Mouse (Mus musculus) embryonic stem cell, embryonic (primary cell): ENCODE results near the gene Rab6a.

ENCODE experiments used
- CTCF ChIA-PET, 4 experiments: fragments of 300-600 bp in 2 of 4; fragments of 350-600 bp in 2 of 4; sonication (Branson Sonifier 250); formaldehyde crosslinking; loops; one replicate each; lab custom pipeline; 2022; ENCODE audit warnings: inconsistent platforms in 2 of 4; lab: Charles Lee
- POLR2A ChIA-PET, 4 experiments: fragments of 300-600 bp in 2 of 4; fragments of 350-600 bp in 2 of 4; sonication (Branson Sonifier 250); formaldehyde crosslinking; loops; one replicate each; lab custom pipeline; 2022; ENCODE audit warnings: antibody characterized with exemption in 4 of 4, inconsistent platforms in 1 of 4; lab: Charles Lee

Gene Rab6a

DNA sequence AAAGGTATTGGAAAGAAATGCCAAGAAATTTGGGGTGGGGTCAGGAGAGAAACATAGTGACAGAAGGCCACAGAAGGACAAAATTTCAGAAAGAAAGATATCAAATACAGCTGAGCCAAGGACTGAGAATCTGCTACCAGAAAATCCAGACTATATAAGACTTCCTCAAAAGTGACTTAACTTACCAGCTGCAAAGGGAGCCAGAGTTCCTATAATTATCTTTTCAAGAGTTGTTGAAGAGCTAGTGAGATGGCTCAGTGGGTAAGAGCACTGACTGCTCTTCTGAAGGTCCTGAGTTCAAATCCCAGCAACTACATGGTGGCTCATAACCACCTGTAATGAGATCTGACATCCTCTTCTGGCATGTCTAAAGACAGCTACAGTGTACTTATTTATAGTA lies 13.9 kb upstream of the Rab6a start:
- ChIA-PET CTCF (no interaction called here), POLR2A (interaction anchor here in 3 of 4 experiments (0.6 to 1.9 kb wide), 6 partner anchors 11 to 84 kb away, joined by 3 to 5 read pairs (median 4); partner anchors contain the start of gene Rab6a (in 1 of the 3))

DNA sequence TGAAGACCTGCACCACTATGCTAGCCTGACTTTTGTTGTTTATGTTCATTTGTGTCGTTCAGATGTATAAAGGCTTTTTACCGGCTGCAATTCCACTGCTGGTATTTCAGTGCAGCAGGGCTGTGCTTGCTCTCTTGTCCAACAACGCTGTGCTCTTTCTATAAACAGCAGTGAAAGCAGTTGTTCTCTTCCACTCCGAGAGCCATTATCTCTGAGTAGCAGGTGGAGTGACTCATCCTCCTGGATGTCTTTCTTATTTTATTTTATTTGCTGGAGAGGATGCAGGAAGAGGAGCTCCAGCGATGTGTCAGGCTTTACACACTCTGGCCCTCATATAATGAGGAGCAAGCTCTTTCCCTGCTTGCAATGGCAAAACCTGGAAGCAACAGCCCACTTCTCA lies 7.0 kb upstream of the Rab6a start:
- ChIA-PET CTCF (interaction anchor here in 2 of 4 experiments (0.6 to 1.6 kb wide), 5 partner anchors 63 to 908 kb away, joined by 3 to 4 read pairs (median 3); no protein-coding TSS in a partner anchor), POLR2A (interaction anchor here (0.6 to 1.8 kb wide), 8 partner anchors 9 to 267 kb away, joined by 3 to 10 read pairs (median 6); no protein-coding TSS in a partner anchor)

DNA sequence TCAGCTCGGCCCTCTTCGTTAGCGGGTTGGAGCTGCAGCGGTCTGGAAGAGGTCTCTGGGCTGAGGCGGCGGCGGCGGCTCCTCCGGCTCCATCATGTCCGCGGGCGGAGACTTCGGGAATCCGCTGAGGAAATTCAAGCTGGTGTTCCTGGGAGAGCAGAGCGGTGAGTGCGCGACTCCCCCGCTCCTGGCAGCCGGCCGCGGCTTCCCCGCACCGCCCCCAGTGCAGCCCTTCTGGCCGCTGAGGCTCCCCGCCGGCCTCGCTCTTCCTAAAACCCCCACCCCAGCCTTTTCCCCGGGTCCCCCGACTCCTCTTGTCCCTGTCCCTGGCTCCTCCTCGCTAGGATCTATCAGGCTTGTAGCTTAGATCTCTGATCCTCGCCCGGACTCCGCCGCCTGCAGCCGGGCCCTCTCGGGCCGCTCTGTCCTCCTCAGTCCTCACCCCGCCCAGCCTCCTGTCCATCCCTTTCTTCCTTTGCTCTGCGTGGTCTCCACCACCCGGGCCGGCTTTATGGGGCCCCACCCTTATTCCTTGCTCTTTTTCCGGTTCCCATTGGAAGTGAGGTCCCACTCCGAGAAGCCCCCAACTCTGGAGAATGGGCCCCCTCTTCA lies 1.0 kb downstream of the Rab6a start, which contains the start of gene Mrpl48:
Mrpl48 (minus strand) TSS at position 172 of the 612 bp plus-strand sequence.
- ChIA-PET CTCF (interaction anchor here in 1 of 4 experiments (0.6 kb wide), 1 partner anchor 316 kb away, joined by 3 read pairs; no protein-coding TSS in a partner anchor), POLR2A (interaction anchor here (0.8 to 5.5 kb wide), 24 partner anchors 10 to 114 kb away, joined by 3 to 23 read pairs (median 4); partner anchors contain the start of genes Coa4 (in 2 of the 4) and Fam168a (in 1 of the 4))

DNA sequence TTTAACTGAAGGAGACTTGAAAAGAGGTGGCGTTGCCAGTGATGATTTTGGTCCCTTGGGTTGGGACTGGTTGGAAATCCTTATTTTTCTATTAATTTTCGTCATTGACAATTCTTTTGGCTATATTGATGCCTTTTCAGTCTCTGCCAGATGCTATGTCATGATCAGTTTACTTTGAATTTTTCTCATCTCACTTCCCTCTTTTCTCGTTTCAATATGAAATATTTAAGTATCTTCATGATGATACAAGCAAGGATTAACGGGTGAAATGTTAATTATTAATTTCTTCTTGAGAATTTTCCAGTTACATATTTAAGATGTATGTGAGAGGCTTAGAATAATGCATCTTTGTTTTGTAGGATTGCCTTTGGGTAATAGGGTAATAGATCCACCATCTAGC lies 1.7 kb downstream of the Rab6a start:
- POLR2A ChIA-PET, result interaction anchor here in 2 of 4 experiments (0.8 to 5.5 kb wide), 15 partner anchors 9 to 95 kb away, joined by 3 to 23 read pairs (median 4); partner anchors contain the start of gene Coa4 (in 1 of the 2)
- CTCF ChIA-PET, result interaction anchor here in 1 of 4 experiments (0.6 kb wide), 1 partner anchor 317 kb away, joined by 3 read pairs; no protein-coding TSS in a partner anchor

DNA sequence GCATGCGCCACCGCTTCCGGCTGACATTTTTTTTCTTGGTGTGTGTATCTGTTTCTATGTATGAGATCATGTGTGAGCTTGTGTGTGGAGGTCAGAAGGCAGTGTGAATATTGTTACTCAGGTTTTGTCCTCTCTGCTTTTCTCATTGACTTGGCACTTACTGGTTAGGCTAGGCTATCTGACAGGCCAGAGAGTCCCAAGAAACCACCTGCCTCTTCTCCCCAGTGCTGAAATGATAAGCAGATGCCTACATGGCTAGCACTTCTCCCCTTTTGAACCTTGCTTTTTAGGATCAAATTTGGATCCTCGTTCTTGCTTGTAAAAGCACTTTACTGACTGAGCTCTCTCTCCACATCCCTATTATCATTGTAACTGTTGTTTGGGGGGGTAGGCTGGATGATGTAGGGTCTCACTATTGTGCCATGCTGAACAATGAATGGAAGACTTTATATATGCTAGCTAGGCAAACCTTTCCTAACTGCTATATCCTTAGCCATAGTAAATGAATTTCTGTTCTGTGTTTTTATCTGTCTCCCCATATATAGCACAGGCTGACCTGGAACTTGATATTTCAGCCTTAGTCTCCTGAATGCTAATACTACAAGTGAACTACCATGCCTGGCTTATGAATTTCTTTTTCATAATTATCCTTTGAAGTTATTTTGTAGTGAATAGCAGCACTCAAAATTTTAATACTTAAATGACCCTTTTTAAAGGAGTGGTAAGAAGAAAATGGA lies 9.1 kb downstream of the Rab6a start:
- CTCF ChIA-PET, result interaction anchor here in 1 of 4 experiments (0.7 to 1.4 kb wide), 2 partner anchors 96 to 121 kb away, joined by 3 read pairs; no protein-coding TSS in a partner anchor
- POLR2A ChIA-PET, result interaction anchor here in 1 of 4 experiments (0.6 to 1.0 kb wide), 3 partner anchors 74 to 328 kb away, joined by 3 to 5 read pairs (median 3); no protein-coding TSS in a partner anchor

DNA sequence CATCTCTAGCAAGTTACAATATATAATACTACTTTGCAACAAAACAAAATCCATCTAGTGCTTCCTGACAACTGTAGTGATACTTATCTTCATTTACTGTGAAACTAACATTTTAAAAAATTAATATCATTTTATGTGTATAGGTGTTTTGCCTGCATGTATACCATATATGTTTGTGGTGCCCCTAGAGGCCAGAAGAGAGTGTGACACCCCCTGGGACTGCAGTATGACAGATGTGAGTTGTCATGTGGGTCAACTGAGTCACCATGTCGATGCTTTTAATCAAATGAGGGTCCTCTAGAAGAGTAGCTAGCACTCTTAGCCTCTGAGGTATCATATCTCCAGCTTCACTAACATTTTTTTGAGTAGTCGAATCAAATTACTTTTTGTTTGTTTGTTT lies 15.1 kb downstream of the Rab6a start:
- CTCF ChIA-PET, result interaction anchor here (0.7 to 2.3 kb wide), 13 partner anchors 12 to 264 kb away, joined by 3 to 10 read pairs (median 4); partner anchors contain the start of gene Rab6a (in 1 of the 4)
- POLR2A ChIA-PET, result interaction anchor here in 2 of 4 experiments (1.0 to 1.7 kb wide), 9 partner anchors 9 to 118 kb away, joined by 3 to 8 read pairs (median 4); partner anchors contain the start of genes Mrpl48 (in 2 of the 2) and Rab6a (in 2 of the 2)

DNA sequence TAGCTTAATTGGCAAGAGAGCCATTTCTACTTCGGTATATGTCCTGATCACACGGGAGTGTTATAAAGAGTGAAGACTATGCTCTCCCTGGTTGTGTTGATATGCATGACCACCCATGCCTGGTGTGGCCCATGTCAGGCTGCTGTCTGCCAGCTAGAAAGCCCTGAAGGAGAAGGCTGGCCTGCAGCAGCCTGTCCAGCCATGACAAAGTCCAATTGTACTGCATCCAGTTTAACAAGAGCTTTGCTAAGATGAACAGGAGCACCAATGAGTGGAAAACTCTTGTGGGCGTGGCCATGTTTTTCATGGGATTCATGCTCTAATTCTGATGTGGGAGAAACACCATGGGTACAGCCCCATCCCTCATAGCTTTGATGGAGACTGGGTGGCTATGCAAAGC lies 17.3 kb downstream of the Rab6a start:
- CTCF ChIA-PET, result interaction anchor here in 3 of 4 experiments (0.6 to 1.9 kb wide), 4 partner anchors 60 to 664 kb away, joined by 3 to 5 read pairs (median 4); no protein-coding TSS in a partner anchor
- POLR2A ChIA-PET, result interaction anchor here in 3 of 4 experiments (0.5 to 2.5 kb wide), 10 partner anchors 13 to 93 kb away, joined by 3 to 5 read pairs (median 4); partner anchors contain the start of genes Mrpl48 (in 1 of the 3) and Rab6a (in 1 of the 3)

DNA sequence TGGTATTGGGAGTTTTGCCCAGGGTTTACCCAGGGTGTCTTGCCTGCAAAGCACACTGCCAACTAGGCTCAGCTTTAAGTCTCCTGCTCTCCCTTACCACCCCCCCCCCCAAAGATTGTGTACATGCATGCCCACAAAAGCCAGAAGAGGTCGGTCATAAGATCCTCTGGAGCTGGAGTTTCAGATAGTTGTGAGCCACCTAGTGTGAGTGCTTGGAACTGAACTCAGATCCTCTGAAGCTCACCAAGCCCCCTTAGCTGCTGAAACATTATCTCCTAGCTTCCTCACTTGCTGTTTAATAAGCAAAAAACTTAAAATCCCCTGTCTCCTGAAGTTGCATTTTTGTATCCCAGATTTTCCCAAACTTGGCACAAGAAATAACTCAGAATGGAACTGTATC lies 30.4 kb downstream of the Rab6a start:
- CTCF ChIA-PET, result interaction anchor here (0.6 to 2.7 kb wide), 19 partner anchors 13 to 1076 kb away, joined by 3 to 18 read pairs (median 4); partner anchors contain the start of gene Plekhb1 (in 1 of the 4)
- POLR2A ChIA-PET, result interaction anchor here (0.6 to 1.7 kb wide), 21 partner anchors 11 to 408 kb away, joined by 3 to 10 read pairs (median 4); partner anchors contain the start of genes Rab6a (in 2 of the 4), Dnajb13 (in 1 of the 4), Mrpl48 (in 1 of the 4) and Plekhb1 (in 1 of the 4)

DNA sequence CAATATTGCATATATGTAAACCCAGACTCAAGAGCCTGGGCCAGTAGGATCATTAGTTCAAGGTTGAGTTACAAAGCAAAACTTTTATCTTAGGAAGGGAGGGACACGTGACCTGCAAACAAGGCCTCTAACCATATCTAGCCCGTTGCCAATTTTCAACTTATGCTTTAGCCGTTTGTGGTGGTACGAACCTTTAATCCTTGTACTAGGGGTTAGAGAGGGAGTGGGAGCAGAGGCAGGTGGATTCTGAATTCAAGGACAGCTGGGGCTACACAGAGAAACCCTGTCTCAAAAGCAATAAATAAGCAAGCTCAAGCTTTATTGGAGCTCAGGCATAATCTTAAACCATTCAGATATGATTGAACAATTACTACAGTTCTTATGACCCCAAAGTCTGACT lies 35.2 kb downstream of the Rab6a start:
- ChIA-PET CTCF (no interaction called here), POLR2A (interaction anchor here in 2 of 4 experiments (0.9 to 4.9 kb wide), 5 partner anchors 8 to 221 kb away, joined by 4 to 30 read pairs (median 5); partner anchors contain the start of genes Plekhb1 (in 1 of the 2) and Relt (in 1 of the 2))

DNA sequence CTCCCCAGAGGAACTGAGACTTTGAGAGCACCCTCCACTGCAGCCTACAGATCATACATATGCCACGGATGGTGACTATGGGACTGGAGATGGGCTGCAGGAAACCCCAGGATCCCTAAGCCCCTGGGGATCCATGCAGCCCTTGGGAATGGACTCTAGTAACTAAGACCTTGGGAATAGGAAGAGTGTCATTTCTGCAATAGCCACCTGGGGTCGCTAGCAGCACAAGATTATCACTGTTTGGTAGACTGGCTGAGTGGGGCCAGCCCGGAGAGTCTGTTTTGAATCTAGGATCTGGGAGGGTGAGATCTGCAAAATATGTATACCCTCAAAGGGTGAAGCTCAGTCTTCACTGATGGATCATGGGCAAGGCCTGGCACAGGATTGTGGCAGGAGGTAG lies 37.9 kb downstream of the Rab6a start:
- ChIA-PET CTCF (interaction anchor here in 3 of 4 experiments (0.6 to 3.1 kb wide), 10 partner anchors 18 to 124 kb away, joined by 3 to 22 read pairs (median 5); no protein-coding TSS in a partner anchor), POLR2A (interaction anchor here in 2 of 4 experiments (1.1 to 4.9 kb wide), 8 partner anchors 9 to 218 kb away, joined by 3 to 30 read pairs (median 4); partner anchors contain the start of genes Coa4 (in 1 of the 2), Plekhb1 (in 1 of the 2) and Relt (in 1 of the 2))

DNA sequence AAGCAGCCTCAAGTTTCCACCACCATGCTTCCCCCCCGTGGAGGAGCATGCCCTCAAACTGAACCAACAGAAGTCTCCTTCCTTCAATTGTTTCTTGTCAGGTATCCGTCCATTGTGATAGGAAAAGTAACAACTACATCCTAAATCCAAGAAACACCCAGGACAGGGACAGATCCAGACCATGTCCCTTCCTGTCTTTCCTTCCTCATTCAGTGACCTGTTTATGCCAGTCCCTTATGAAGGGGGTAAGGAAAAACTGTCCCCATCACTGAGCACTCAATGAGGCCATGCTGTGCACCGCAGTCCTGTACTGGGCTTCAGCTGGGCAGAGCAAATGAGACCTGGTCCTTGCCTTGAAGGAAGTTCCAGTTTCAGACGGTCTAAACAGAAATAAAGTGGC lies 41.9 kb downstream of the Rab6a start:
- POLR2A ChIA-PET, result interaction anchor here in 2 of 4 experiments (2.5 to 5.3 kb wide), 2 partner anchors 13 to 14 kb away, joined by 14 to 34 read pairs; partner anchors contain the start of gene Plekhb1 (in 2 of the 2)
- CTCF ChIA-PET, result interaction anchor here in 1 of 4 experiments (0.7 kb wide), 1 partner anchor 13 kb away, joined by 4 read pairs; no protein-coding TSS in a partner anchor

DNA sequence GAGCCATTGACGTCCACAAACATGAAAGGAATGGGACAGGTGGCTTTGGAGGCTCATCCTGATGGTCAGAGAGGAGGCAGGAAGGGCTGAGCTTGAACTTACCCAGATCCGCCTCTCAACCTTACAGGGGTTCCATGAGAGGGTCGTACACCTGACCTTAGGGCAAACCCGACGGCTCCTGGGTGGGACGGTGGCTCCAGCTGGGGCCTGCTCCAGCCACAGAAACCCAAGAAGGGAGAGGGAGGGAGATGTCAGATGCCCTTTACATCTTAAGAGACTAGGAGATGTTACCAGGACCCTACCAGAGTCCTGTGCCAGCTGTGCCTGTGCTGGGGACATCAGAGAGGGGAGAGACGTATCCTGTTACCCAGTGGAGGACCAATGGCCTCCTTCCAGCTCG lies 42.6 kb downstream of the Rab6a start:
- POLR2A ChIA-PET, result interaction anchor here in 2 of 4 experiments (0.8 to 5.3 kb wide), 5 partner anchors 13 to 278 kb away, joined by 3 to 34 read pairs (median 3); partner anchors contain the start of genes Plekhb1 (in 2 of the 2), C2cd3 (in 1 of the 2) and Ppme1 (in 1 of the 2)

DNA sequence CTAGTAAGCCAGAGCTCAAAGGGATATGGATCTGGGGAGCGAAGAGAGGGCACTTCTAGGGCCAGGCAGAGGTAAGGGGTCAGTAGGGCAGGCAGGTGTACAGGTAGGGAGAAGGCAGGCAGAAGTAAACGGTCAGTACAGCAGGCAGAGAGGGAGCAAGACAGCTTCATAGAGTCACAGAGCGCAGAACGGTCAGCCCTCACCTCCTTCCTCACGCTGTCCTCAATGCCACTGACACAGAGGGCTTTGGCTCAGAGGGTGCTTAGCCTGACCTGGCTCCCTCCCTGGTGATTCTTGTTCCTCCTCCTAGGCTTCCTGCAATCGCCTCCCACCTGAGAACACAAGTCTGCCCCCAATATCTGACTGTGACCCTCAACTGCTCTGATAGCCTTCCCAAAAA lies 43.2 kb downstream of the Rab6a start:
- CTCF ChIA-PET, result interaction anchor here (0.6 to 1.3 kb wide), 8 partner anchors 12 to 130 kb away, joined by 3 to 18 read pairs (median 4); partner anchors contain the start of gene Plekhb1 (in 1 of the 4)
- POLR2A ChIA-PET, result interaction anchor here in 3 of 4 experiments (0.6 to 5.3 kb wide), 6 partner anchors 12 to 287 kb away, joined by 3 to 34 read pairs (median 4); partner anchors contain the start of genes Plekhb1 (in 2 of the 3), C2cd3 (in 1 of the 3) and Ppme1 (in 1 of the 3)

More for the DNA sequence above, 42.6 kb downstream of the Rab6a start:
- CTCF ChIA-PET, result interaction anchor here (0.6 to 1.3 kb wide), 6 partner anchors 12 to 129 kb away, joined by 3 to 11 read pairs (median 3); partner anchors contain the start of gene Plekhb1 (in 1 of the 4)

DNA sequence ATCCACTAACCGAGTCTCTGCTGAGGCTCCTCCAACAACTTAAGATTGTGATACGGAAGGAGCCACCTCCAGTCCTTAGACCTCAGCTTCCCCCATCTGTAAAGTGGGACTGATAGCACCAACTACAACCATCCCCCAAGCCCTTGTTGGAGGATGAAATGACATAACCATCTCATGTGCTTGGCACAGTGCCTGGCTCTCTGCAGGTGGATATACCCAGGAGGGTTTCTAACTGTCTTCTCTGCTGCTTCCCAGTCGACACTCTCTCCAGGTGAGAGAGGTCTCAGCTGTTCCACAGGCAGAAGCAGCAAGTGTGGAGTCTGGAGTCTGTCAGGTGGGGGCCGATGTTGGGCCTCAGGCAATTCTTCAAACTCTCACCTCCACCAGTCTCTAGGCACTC lies 43.8 kb downstream of the Rab6a start:
- POLR2A ChIA-PET, result interaction anchor here in 3 of 4 experiments (0.6 to 5.3 kb wide), 6 partner anchors 11 to 287 kb away, joined by 3 to 34 read pairs (median 4); partner anchors contain the start of gene Plekhb1 (in 2 of the 3)
- CTCF ChIA-PET, result interaction anchor here in 3 of 4 experiments (1.0 to 1.3 kb wide), 5 partner anchors 12 to 130 kb away, joined by 3 to 5 read pairs (median 4); no protein-coding TSS in a partner anchor

DNA sequence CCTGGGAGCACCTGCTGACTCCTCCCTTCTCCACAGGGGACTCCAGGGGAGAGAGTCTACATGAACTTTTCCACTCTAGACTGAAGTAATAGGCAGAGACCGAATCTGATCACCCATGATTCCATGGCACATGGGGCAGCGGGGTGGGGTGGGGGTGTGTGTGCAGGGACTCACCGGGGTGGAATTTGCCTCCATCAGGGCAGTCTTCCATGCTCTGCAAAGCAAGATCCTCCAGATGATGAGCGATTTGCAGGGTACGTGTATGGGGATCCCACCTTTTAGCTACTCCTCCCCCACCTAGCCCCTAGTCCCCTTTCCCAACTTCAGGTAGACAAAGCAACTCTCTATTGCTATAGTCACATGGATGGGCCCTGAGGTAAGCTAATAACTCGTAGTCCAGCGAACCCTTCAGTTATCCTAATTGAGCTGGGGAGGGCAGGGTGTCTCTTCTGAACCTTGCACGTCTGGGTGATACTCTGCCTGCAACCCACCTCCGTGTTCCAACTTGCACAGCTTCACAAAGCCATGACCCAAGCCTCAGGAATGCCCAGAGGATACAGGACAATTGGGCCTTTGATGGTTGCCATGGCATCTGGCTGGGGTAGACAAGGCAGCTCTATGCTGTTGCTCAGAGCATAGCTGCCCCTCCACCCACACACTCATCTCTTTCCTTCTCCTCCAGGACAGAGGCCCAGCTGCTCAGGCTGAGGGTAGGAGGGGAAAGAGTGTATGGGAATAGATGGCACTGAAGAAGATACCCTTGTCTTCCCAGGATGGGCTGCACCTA lies 46.5 kb downstream of the Rab6a start:
- CTCF ChIA-PET, result interaction anchor here in 3 of 4 experiments (1.1 to 1.7 kb wide), 5 partner anchors 9 to 32 kb away, joined by 3 to 7 read pairs (median 3); no protein-coding TSS in a partner anchor
- POLR2A ChIA-PET, result interaction anchor here in 2 of 4 experiments (0.6 to 5.3 kb wide), 7 partner anchors 9 to 1248 kb away, joined by 4 to 34 read pairs (median 4); partner anchors contain the start of gene Plekhb1 (in 2 of the 2)
